Mouse (Mus musculus): ENCODE measurements at regions not wholly inside any gene's neighbourhood (a gene's known extent, or its start where the extent isn't known, plus 50 kb on each side); places are given as distances from the start of the nearest gene placed in this dataset.
"Not testable (repeated sequence)": the region's sequence is repeated elsewhere in the genome, so short reads cannot be mapped to it uniquely, and the experiment has no call there.

- H3K4me2 ChIP-seq (ENCODE audit: low read depth, low read length): no peak overlapping the region
- no peak overlapping the region for H3K27ac ChIP-seq (replicated peaks; ENCODE audit: low read depth, low read length)
- no peak overlapping the region for H3K4me3 ChIP-seq (ENCODE audit: low read depth, low read length)
- no peaks in the 10 kb centered on the region for H3K27me3 ChIP-seq (ENCODE audit: control insufficient read depth, insufficient read depth, low read length)
- H3K4me1 ChIP-seq (ENCODE audit: control insufficient read depth, insufficient read depth, low read length): no peaks in the 10 kb centered on the region
- H3K36me3 ChIP-seq (replicated peaks; ENCODE audit: control insufficient read depth, insufficient read depth, low read depth, low read length): no peaks in the 10 kb centered on the region
- no peak for ATAC-seq (replicated peaks; ENCODE audit: insufficient number of reproducible peaks, low FRiP score, low TSS enrichment, low read depth)
- DNase-seq (ENCODE audit: low spot score): no peak
- 60% methylated on average over 1 of the region's 1 CpGs for WGBS
- H3K9me3 ChIP-seq (replicated peaks; ENCODE audit: control insufficient read depth, low read length): no peaks in the 10 kb centered on the region
- H3K9ac ChIP-seq (replicated peaks; ENCODE audit: low read length): no peak overlapping the region
Measured at GRCm38 (mm10) chr7:39732790-39733189, 215.2 kb downstream of the Zfp619 start.

GRCm38 (mm10) chr7:39748395-39748794 lies 230.8 kb downstream of the Zfp619 start:
- not testable (repeated sequence) for H3K4me3 ChIP-seq (ENCODE audit: low read depth, low read length); ATAC-seq (replicated peaks; ENCODE audit: insufficient number of reproducible peaks, low FRiP score, low TSS enrichment, low read depth); DNase-seq (ENCODE audit: low spot score); H3K9me3 ChIP-seq (replicated peaks; ENCODE audit: control insufficient read depth, low read length); H3K36me3 ChIP-seq (replicated peaks; ENCODE audit: control insufficient read depth, insufficient read depth, low read depth, low read length); H3K4me1 ChIP-seq (ENCODE audit: control insufficient read depth, insufficient read depth, low read length); H3K27me3 ChIP-seq (ENCODE audit: control insufficient read depth, insufficient read depth, low read length); H3K9ac ChIP-seq (replicated peaks; ENCODE audit: low read length); H3K4me2 ChIP-seq (ENCODE audit: low read depth, low read length); H3K27ac ChIP-seq (replicated peaks; ENCODE audit: low read depth, low read length)

GRCm38 (mm10) chr7:39750448-39750847 lies 232.9 kb downstream of the Zfp619 start:
- H3K9me3 ChIP-seq (replicated peaks; ENCODE audit: control insufficient read depth, low read length): no peaks in the 10 kb centered on the region
- no peak overlapping the region for H3K4me3 ChIP-seq (ENCODE audit: low read depth, low read length)
- H3K36me3 ChIP-seq (replicated peaks; ENCODE audit: control insufficient read depth, insufficient read depth, low read depth, low read length): no peaks in the 10 kb centered on the region
- H3K27me3 ChIP-seq (ENCODE audit: control insufficient read depth, insufficient read depth, low read length): no peaks in the 10 kb centered on the region
- H3K4me2 ChIP-seq (ENCODE audit: low read depth, low read length): no peak overlapping the region
- no peak overlapping the region for H3K27ac ChIP-seq (replicated peaks; ENCODE audit: low read depth, low read length)
- DNase-seq (ENCODE audit: low spot score): no peak
- no peaks in the 10 kb centered on the region for H3K4me1 ChIP-seq (ENCODE audit: control insufficient read depth, insufficient read depth, low read length)
- 86% methylated on average over 7 of the region's 7 CpGs for WGBS
- ATAC-seq (replicated peaks; ENCODE audit: insufficient number of reproducible peaks, low FRiP score, low TSS enrichment, low read depth): no peak
- H3K9ac ChIP-seq (replicated peaks; ENCODE audit: low read length): no peak overlapping the region

- H3K9me3 ChIP-seq (replicated peaks; ENCODE audit: control insufficient read depth, low read length): no peaks in the 10 kb centered on the region
- no peak overlapping the region for H3K4me3 ChIP-seq (ENCODE audit: low read depth, low read length)
- H3K9ac ChIP-seq (replicated peaks; ENCODE audit: low read length): no peak overlapping the region
- H3K27ac ChIP-seq (replicated peaks; ENCODE audit: low read depth, low read length): no peak overlapping the region
- no peaks in the 10 kb centered on the region for H3K4me1 ChIP-seq (ENCODE audit: control insufficient read depth, insufficient read depth, low read length)
- H3K27me3 ChIP-seq (ENCODE audit: control insufficient read depth, insufficient read depth, low read length): no peaks in the 10 kb centered on the region
- H3K36me3 ChIP-seq (replicated peaks; ENCODE audit: control insufficient read depth, insufficient read depth, low read depth, low read length): no peaks in the 10 kb centered on the region
- ATAC-seq (replicated peaks; ENCODE audit: insufficient number of reproducible peaks, low FRiP score, low TSS enrichment, low read depth) (no peak), DNase-seq (ENCODE audit: low spot score) (no peak)
- 94% methylated on average over 2 of the region's 2 CpGs for WGBS
- no peak overlapping the region for H3K4me2 ChIP-seq (ENCODE audit: low read depth, low read length)
Measured at GRCm38 (mm10) chr7:39764366-39764765, 246.8 kb downstream of the Zfp619 start.

- 88% methylated on average over 5 of the region's 5 CpGs for WGBS
- Histone ChIP-seq H3K4me1 (ENCODE audit: control insufficient read depth, insufficient read depth, low read length) (no peaks in the 10 kb centered on the region), H3K4me2 (ENCODE audit: low read depth, low read length) (no peak overlapping the region), H3K4me3 (ENCODE audit: low read depth, low read length) (no peak overlapping the region), H3K27ac (replicated peaks; ENCODE audit: low read depth, low read length) (no peak overlapping the region), H3K9ac (replicated peaks; ENCODE audit: low read length) (no peak overlapping the region), H3K9me3 (replicated peaks; ENCODE audit: control insufficient read depth, low read length) (no peaks in the 10 kb centered on the region), H3K36me3 (replicated peaks; ENCODE audit: control insufficient read depth, insufficient read depth, low read depth, low read length) (no peaks in the 10 kb centered on the region), H3K27me3 (ENCODE audit: control insufficient read depth, insufficient read depth, low read length) (no peaks in the 10 kb centered on the region)
- no peak for ATAC-seq (replicated peaks; ENCODE audit: insufficient number of reproducible peaks, low FRiP score, low TSS enrichment, low read depth)
- no peak for DNase-seq (ENCODE audit: low spot score)
Measured at GRCm38 (mm10) chr7:39765094-39765493, 247.5 kb downstream of the Zfp619 start.

- Histone ChIP-seq H3K27ac (replicated peaks; ENCODE audit: low read depth, low read length) (no peak overlapping the region), H3K9me3 (replicated peaks; ENCODE audit: control insufficient read depth, low read length) (no peaks in the 10 kb centered on the region), H3K27me3 (ENCODE audit: control insufficient read depth, insufficient read depth, low read length) (no peaks in the 10 kb centered on the region), H3K4me1 (ENCODE audit: control insufficient read depth, insufficient read depth, low read length) (no peaks in the 10 kb centered on the region), H3K36me3 (replicated peaks; ENCODE audit: control insufficient read depth, insufficient read depth, low read depth, low read length) (no peaks in the 10 kb centered on the region), H3K9ac (replicated peaks; ENCODE audit: low read length) (no peak overlapping the region), H3K4me2 (ENCODE audit: low read depth, low read length) (no peak overlapping the region), H3K4me3 (ENCODE audit: low read depth, low read length) (no peak overlapping the region)
- WGBS: 89% methylated on average over 6 of the region's 6 CpGs
- no peak for ATAC-seq (replicated peaks; ENCODE audit: insufficient number of reproducible peaks, low FRiP score, low TSS enrichment, low read depth)
- no peak for DNase-seq (ENCODE audit: low spot score)
Measured at GRCm38 (mm10) chr7:39773291-39773690, 255.7 kb downstream of the Zfp619 start.

- DNase-seq (ENCODE audit: low spot score) (no peak), ATAC-seq (replicated peaks; ENCODE audit: insufficient number of reproducible peaks, low FRiP score, low TSS enrichment, low read depth) (no peak)
- no peaks in the 10 kb centered on the region for H3K4me1 ChIP-seq (ENCODE audit: control insufficient read depth, insufficient read depth, low read length)
- no peaks in the 10 kb centered on the region for H3K27me3 ChIP-seq (ENCODE audit: control insufficient read depth, insufficient read depth, low read length)
- no peak overlapping the region for H3K4me2 ChIP-seq (ENCODE audit: low read depth, low read length)
- 88% methylated on average over 4 of the region's 4 CpGs for WGBS
- no peak overlapping the region for H3K9ac ChIP-seq (replicated peaks; ENCODE audit: low read length)
- H3K4me3 ChIP-seq (ENCODE audit: low read depth, low read length): no peak overlapping the region
- no peaks in the 10 kb centered on the region for H3K9me3 ChIP-seq (replicated peaks; ENCODE audit: control insufficient read depth, low read length)
- no peak overlapping the region for H3K27ac ChIP-seq (replicated peaks; ENCODE audit: low read depth, low read length)
- no peaks in the 10 kb centered on the region for H3K36me3 ChIP-seq (replicated peaks; ENCODE audit: control insufficient read depth, insufficient read depth, low read depth, low read length)
Measured at GRCm38 (mm10) chr7:39789321-39789720, 271.8 kb downstream of the Zfp619 start.

- WGBS: 79% methylated on average over 4 of the region's 4 CpGs
- DNase-seq (ENCODE audit: low spot score): no peak
- H3K4me2 ChIP-seq (ENCODE audit: low read depth, low read length): no peak overlapping the region
- H3K4me3 ChIP-seq (ENCODE audit: low read depth, low read length): no peak overlapping the region
- H3K27me3 ChIP-seq (ENCODE audit: control insufficient read depth, insufficient read depth, low read length): no peaks in the 10 kb centered on the region
- ATAC-seq (replicated peaks; ENCODE audit: insufficient number of reproducible peaks, low FRiP score, low TSS enrichment, low read depth): no peak
- no peak overlapping the region for H3K27ac ChIP-seq (replicated peaks; ENCODE audit: low read depth, low read length)
- no peaks in the 10 kb centered on the region for H3K4me1 ChIP-seq (ENCODE audit: control insufficient read depth, insufficient read depth, low read length)
- H3K9ac ChIP-seq (replicated peaks; ENCODE audit: low read length): no peak overlapping the region
- no peaks in the 10 kb centered on the region for H3K36me3 ChIP-seq (replicated peaks; ENCODE audit: control insufficient read depth, insufficient read depth, low read depth, low read length)
- H3K9me3 ChIP-seq (replicated peaks; ENCODE audit: control insufficient read depth, low read length): no peaks in the 10 kb centered on the region
Measured at GRCm38 (mm10) chr7:39789880-39790279, 272.3 kb downstream of the Zfp619 start.

- no peak overlapping the region for H3K4me3 ChIP-seq (ENCODE audit: low read depth, low read length)
- no peak for ATAC-seq (replicated peaks; ENCODE audit: insufficient number of reproducible peaks, low FRiP score, low TSS enrichment, low read depth)
- no peak overlapping the region for H3K9ac ChIP-seq (replicated peaks; ENCODE audit: low read length)
- WGBS: 84% methylated on average over 3 of the region's 3 CpGs
- H3K27me3 ChIP-seq (ENCODE audit: control insufficient read depth, insufficient read depth, low read length): no peaks in the 10 kb centered on the region
- no peak overlapping the region for H3K27ac ChIP-seq (replicated peaks; ENCODE audit: low read depth, low read length)
- DNase-seq (ENCODE audit: low spot score): no peak
- no peaks in the 10 kb centered on the region for H3K9me3 ChIP-seq (replicated peaks; ENCODE audit: control insufficient read depth, low read length)
- no peak overlapping the region for H3K4me2 ChIP-seq (ENCODE audit: low read depth, low read length)
- no peaks in the 10 kb centered on the region for H3K36me3 ChIP-seq (replicated peaks; ENCODE audit: control insufficient read depth, insufficient read depth, low read depth, low read length)
- H3K4me1 ChIP-seq (ENCODE audit: control insufficient read depth, insufficient read depth, low read length): no peaks in the 10 kb centered on the region
Measured at GRCm38 (mm10) chr7:39794751-39795150, 277.2 kb downstream of the Zfp619 start.
